Mouse (Mus musculus): ENCODE measurements at regions not wholly inside any gene's neighbourhood (a gene's known extent, or its start where the extent isn't known, plus 50 kb on each side); places are given as distances from the start of the nearest gene placed in this dataset.

GRCm38 (mm10) chr7:40751779-40752178 lies 146.3 kb upstream of the Vstm2b start:
- in situ Hi-C loops (cut with MboI, MseI): no loop called here

GRCm38 (mm10) chr7:40752195-40752594 lies 145.9 kb upstream of the Vstm2b start:
- in situ Hi-C loops (cut with MboI, MseI): no loop called here

GRCm38 (mm10) chr7:40753490-40753889 lies 144.6 kb upstream of the Vstm2b start:
- in situ Hi-C loops (cut with MboI, MseI): no loop called here

- in situ Hi-C loops (cut with MboI, MseI): no loop called here
Measured at GRCm38 (mm10) chr7:40762520-40762919, 135.6 kb upstream of the Vstm2b start.

- in situ Hi-C loops (cut with MboI, MseI): no loop called here
Measured at GRCm38 (mm10) chr7:40766142-40766541, 132.0 kb upstream of the Vstm2b start.

- in situ Hi-C loops (cut with MboI, MseI): loop anchor here (10.0 kb wide), 1 partner anchor 789 kb away; no protein-coding TSS in a partner anchor
Measured at GRCm38 (mm10) chr7:40776220-40776619, 121.9 kb upstream of the Vstm2b start.

- in situ Hi-C loops (cut with MboI, MseI): no loop called here
Measured at GRCm38 (mm10) chr7:40784906-40785305, 113.2 kb upstream of the Vstm2b start.

GRCm38 (mm10) chr7:40786758-40787157 lies 111.4 kb upstream of the Vstm2b start:
- in situ Hi-C loops (cut with MboI, MseI): no loop called here

GRCm38 (mm10) chr7:40788486-40788885 lies 109.6 kb upstream of the Vstm2b start:
- in situ Hi-C loops (cut with MboI, MseI): no loop called here

- in situ Hi-C loops (cut with MboI, MseI): no loop called here
Measured at GRCm38 (mm10) chr7:40794458-40795207, 103.5 kb upstream of the Vstm2b start.

- in situ Hi-C loops (cut with MboI, MseI): no loop called here
Measured at GRCm38 (mm10) chr7:40799794-40800193, 98.3 kb upstream of the Vstm2b start.

GRCm38 (mm10) chr7:40801291-40801690 lies 96.8 kb upstream of the Vstm2b start:
- in situ Hi-C loops (cut with MboI, MseI): no loop called here

GRCm38 (mm10) chr7:40805211-40805610 lies 92.9 kb upstream of the Vstm2b start:
- in situ Hi-C loops (cut with MboI, MseI): no loop called here

- in situ Hi-C loops (cut with MboI, MseI): no loop called here
Measured at GRCm38 (mm10) chr7:40805866-40806265, 92.3 kb upstream of the Vstm2b start.

- in situ Hi-C loops (cut with MboI, MseI): no loop called here
Measured at GRCm38 (mm10) chr7:40812952-40813351, 85.2 kb upstream of the Vstm2b start.

- in situ Hi-C loops (cut with MboI, MseI): no loop called here
Measured at GRCm38 (mm10) chr7:40825141-40825742, 72.9 kb upstream of the Vstm2b start.

GRCm38 (mm10) chr7:40829526-40829925 lies 68.6 kb upstream of the Vstm2b start:
- in situ Hi-C loops (cut with MboI, MseI): no loop called here

- in situ Hi-C loops (cut with MboI, MseI): no loop called here
Measured at GRCm38 (mm10) chr7:40831583-40831982, 66.5 kb upstream of the Vstm2b start.

GRCm38 (mm10) chr7:40842344-40842992 lies 55.7 kb upstream of the Vstm2b start:
- in situ Hi-C loops (cut with MboI, MseI): no loop called here

- in situ Hi-C loops (cut with MboI, MseI): no loop called here
Measured at GRCm38 (mm10) chr7:40846512-40846911, 51.6 kb upstream of the Vstm2b start.
